Comparison of ENCODE assay signal across 8 mouse cellular contexts in the genomic region with DNA sequence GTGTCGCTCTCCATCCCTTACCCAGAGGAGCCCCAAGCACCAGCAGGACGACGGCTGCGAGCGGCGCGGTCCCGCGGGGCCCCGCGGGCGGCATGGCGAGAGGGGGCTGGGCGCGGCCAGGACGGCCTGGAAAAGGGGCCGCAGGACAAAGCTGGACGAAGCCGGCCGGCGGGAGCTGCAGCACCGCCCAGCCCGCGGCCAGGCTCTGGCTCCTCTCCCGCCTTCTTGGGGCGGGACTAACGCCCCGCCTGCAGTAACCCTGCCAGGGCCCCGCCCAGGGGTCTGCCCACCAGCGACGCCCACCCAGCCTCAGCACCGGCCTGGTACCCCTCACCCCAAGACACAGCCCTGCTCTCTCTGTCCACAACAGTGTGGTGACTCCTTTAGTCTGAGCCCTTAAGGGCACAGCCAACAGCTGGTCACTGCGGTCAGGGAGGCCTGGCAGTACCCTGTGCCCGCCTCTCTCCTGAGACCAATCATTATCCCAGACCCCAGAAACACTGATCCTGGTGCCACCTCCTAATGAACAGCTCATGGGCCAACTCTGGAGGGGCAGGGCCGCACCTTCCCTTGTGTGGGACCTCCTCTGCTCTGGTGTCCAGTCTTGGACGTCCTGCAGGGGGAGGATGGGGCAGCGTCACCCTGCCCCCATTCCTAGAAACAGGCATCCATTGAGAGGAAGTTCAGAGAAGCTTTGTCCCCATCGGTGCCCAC. TPM values are rescaled to one million over a fixed set of nuclear protein-coding genes. Genes with fewer than 3 reads are reported as not detected.
A peak's percentile ranks its signal among the peaks of the same experiment; 100 is the strongest.
DNase-seq lines count a peak whose midpoint lies in the region; ATAC-seq and TF ChIP-seq lines count a peak whose summit lies in the region.

TSS of gene Shisa4 (minus strand) at position 370 of the 714 bp plus-strand sequence.

- peak; percentile 73 for DNase-seq in 3T3-L1 (ENCODE audit: low read depth, low spot score)
- DNase-seq in kidney, postnatal 10 days = peak; percentile 90
- peak; percentile 4 for DNase-seq in liver, embryonic 13.5 days
- peak; percentile 88 for DNase-seq in neural tube, embryonic 10.5 days (ENCODE audit: extremely low spot score, low spot score)
- DNase-seq in urinary bladder, postnatal 25 days (ENCODE audit: low spot score) = peak; percentile 42

- 7% methylated on average over 36 of the region's 38 CpGs for WGBS in bone marrow, adult 2 months
- WGBS in heart, embryonic 14.5 days = 3% methylated on average over 33 of the region's 38 CpGs
- 6% methylated on average over 33 of the region's 38 CpGs for WGBS in liver, embryonic 13.5 days (ENCODE audit: insufficient replicate concordance)

- peak within 1 kb of the TSS; percentile 82 for H3K9ac ChIP-seq in heart, embryonic 14.5 days (ENCODE audit: low read length)
- H3K9ac ChIP-seq in liver, embryonic 13.5 days = peak within 1 kb of the TSS; percentile 54

- no peak within 1 kb of the TSS; the same call in 1 of the 2 replicates for H3K27ac ChIP-seq in bone marrow, adult 2 months (ENCODE audit: control insufficient read depth, insufficient read depth, low read depth, low read length, poor library complexity)
- peak within 1 kb of the TSS; percentile 49 for H3K27ac ChIP-seq in embryonic fibroblast, embryonic 13.5 days (ENCODE audit: insufficient read depth, low read length)
- H3K27ac ChIP-seq in heart, embryonic 14.5 days (replicated peaks in 1 of 2; ENCODE audit: control insufficient read depth in 1 of 2, insufficient read depth in 1 of 2, low read depth in 2 of 2, low read length in 2 of 2) = peak within 1 kb of the TSS; percentile 0 to 54; a peak in 1 of 4 replicates
- H3K27ac ChIP-seq in liver, embryonic 13.5 days = no peak within 1 kb of the TSS

- H3K4me2 ChIP-seq in heart, embryonic 14.5 days (ENCODE audit: low read length) = peak within 1 kb of the TSS; percentile 91
- H3K4me2 ChIP-seq in liver, embryonic 13.5 days = peak within 1 kb of the TSS; percentile 74

- H3K9me3 ChIP-seq in heart, embryonic 14.5 days (ENCODE audit: control insufficient read depth, low read length) = no peaks in the 10 kb centered on the region
- no peaks in the 10 kb centered on the region for H3K9me3 ChIP-seq in liver, embryonic 13.5 days (replicated peaks)

- H3K4me1 ChIP-seq in bone marrow, adult 2 months (ENCODE audit: control insufficient read depth, insufficient read depth, low read length) = no peaks in the 10 kb centered on the region
- H3K4me1 ChIP-seq in embryonic fibroblast, embryonic 13.5 days (ENCODE audit: control insufficient read depth, insufficient read depth, low read length) = no peaks in the 10 kb centered on the region
- peaks cover 23 to 29% of the 10 kb centered on the region in 2 experiments for H3K4me1 ChIP-seq in heart, embryonic 14.5 days (ENCODE audit: control insufficient read depth in 2 of 2, insufficient read depth in 2 of 2, low read length in 2 of 2)
- peaks cover 13% of the 10 kb centered on the region for H3K4me1 ChIP-seq in liver, embryonic 13.5 days (replicated peaks)

- TF ChIP-seq CTCF in bone marrow, adult 2 months (IDR thresholded peaks at IDR 0.05; ENCODE audit: control insufficient read depth, insufficient read depth, low read length) = no peak
- TF ChIP-seq CTCF in embryonic fibroblast, embryonic 13.5 days (IDR thresholded peaks at IDR 0.05; ENCODE audit: borderline replicate concordance, insufficient read depth, low read length) = no peak

- no peaks in the 10 kb centered on the region for H3K36me3 ChIP-seq in heart, embryonic 14.5 days (ENCODE audit: control insufficient read depth, insufficient read depth, low read length)
- no peaks in the 10 kb centered on the region for H3K36me3 ChIP-seq in liver, embryonic 13.5 days

- no peak for TF ChIP-seq POLR2A in bone marrow, adult 2 months (IDR thresholded peaks at IDR 0.05; ENCODE audit: borderline replicate concordance, control insufficient read depth, low read depth, low read length)
- peak; percentile 77 for TF ChIP-seq POLR2A in embryonic fibroblast, embryonic 13.5 days (IDR thresholded peaks at IDR 0.05; ENCODE audit: low read depth, low read length)

- peak within 1 kb of the TSS; percentile 4 for H3K4me3 ChIP-seq in bone marrow, adult 2 months (replicated peaks; ENCODE audit: control insufficient read depth, low read depth, low read length)
- H3K4me3 ChIP-seq in embryonic fibroblast, embryonic 13.5 days (ENCODE audit: insufficient read depth, low read length) = peak within 1 kb of the TSS; percentile 68
- H3K4me3 ChIP-seq in heart, embryonic 14.5 days (ENCODE audit: control insufficient read depth in 1 of 2, insufficient read depth in 1 of 2, low read depth in 1 of 2, low read length in 2 of 2) = peak within 1 kb of the TSS; percentile 54 to 72
- peak within 1 kb of the TSS; percentile 55 for H3K4me3 ChIP-seq in liver, embryonic 13.5 days (replicated peaks)

- H3K27me3 ChIP-seq in heart, embryonic 14.5 days (ENCODE audit: control insufficient read depth, insufficient read depth, low read length) = no peaks in the 10 kb centered on the region; the same call in 1 of the 2 replicates
- peaks cover 40% of the 10 kb centered on the region for H3K27me3 ChIP-seq in liver, embryonic 13.5 days

- ATAC-seq in heart, embryonic 14.5 days (ENCODE audit: insufficient number of reproducible peaks, insufficient read depth, low FRiP score, low read depth) = peak; percentile 82
- ATAC-seq in liver, embryonic 13.5 days (ENCODE audit: low read depth) = peak; percentile 63

RNA-seq across cellular contexts. Expression of gene Shisa4, which starts in this region (rescaled TPM):
- polyA plus RNA-seq in bone marrow, adult 2 months (2011; ENCODE audit: insufficient read depth, insufficient read length, low replicate concordance, missing spikeins) = 1.2 TPM in 1 of 2 replicates, not detected in the other
- 82.8 and 101 TPM in 2 replicates for polyA plus RNA-seq in embryonic fibroblast, embryonic 13.5 days (2011; ENCODE audit: insufficient read length, low read depth, missing spikeins)
- polyA plus RNA-seq in heart, embryonic 14.5 days (2014; fragmentation: Nextera tagmentation; extraction: Ambion mirVana) = 16.7 and 22.5 TPM in 2 replicates
- polyA plus RNA-seq in liver, embryonic 13.5 days (2015; fragmentation: Nextera tagmentation; extraction: Ambion mirVana) = 2.4 and 2.9 TPM in 2 replicates

Comparison
In these comparisons a context has a peak if more than half of its experiments do, and no peak if none do; other contexts are left out.
1. DNase-seq: peak in every context shown above with its lines; median percentile 90 in kidney, postnatal 10 days; 88 in neural tube, embryonic 10.5 days; 73 in 3T3-L1; 42 in urinary bladder, postnatal 25 days; 4 in liver, embryonic 13.5 days.
2. H3K27ac ChIP-seq: peak in embryonic fibroblast, embryonic 13.5 days (single experiment) and heart, embryonic 14.5 days (2 of 2); none in bone marrow, adult 2 months (single experiment) and liver, embryonic 13.5 days (single experiment).
3. H3K4me3 ChIP-seq: peak in every context shown above with its lines; median percentile 68 in embryonic fibroblast, embryonic 13.5 days; 63 in heart, embryonic 14.5 days; 55 in liver, embryonic 13.5 days; 4 in bone marrow, adult 2 months.